Mouse (Mus musculus) stomach, embryonic 15.5 days (tissue): ENCODE measurements at regions not wholly inside any gene's neighbourhood (a gene's known extent, or its start where the extent isn't known, plus 50 kb on each side); places are given as distances from the start of the nearest gene placed in this dataset.

Source experiments
- ATAC-seq: fragments of 200-750 bp; cut with Nextera tagmentation; 2 replicates; pipeline ENCODE4 v1.8.0; 2017; ENCODE audit warnings: low read depth, moderate number of reproducible peaks, moderate TSS enrichment; ENCODE audit not compliant: insufficient read depth, low FRiP score
- H3K27ac ChIP-seq: fragments of 300-500 bp; sonication (generic); 2 replicates; pipeline ENCODE4 v1.5.1; 2015; ENCODE audit warnings: mild to moderate bottlenecking, inconsistent platforms
- H3K27me3 ChIP-seq: fragments of 300-500 bp; sonication (generic); replicated peaks from 2 replicates; pipeline ENCODE4 v1.6.1; 2015; ENCODE audit warnings: inconsistent platforms
- H3K36me3 ChIP-seq: fragments of 300-500 bp; sonication (generic); 2 replicates; pipeline ENCODE4 v1.6.1; 2015; ENCODE audit warnings: inconsistent platforms
- H3K4me1 ChIP-seq: fragments of 300-500 bp; sonication (generic); 2 replicates; pipeline ENCODE4 v1.6.1; 2015; ENCODE audit warnings: inconsistent platforms
- H3K4me2 ChIP-seq: fragments of 300-500 bp; sonication (generic); 2 replicates; pipeline ENCODE4 v1.6.1; 2015; ENCODE audit warnings: mild to moderate bottlenecking, inconsistent platforms
- H3K4me3 ChIP-seq: fragments of 300-500 bp; sonication (generic); replicated peaks from 2 replicates; pipeline ENCODE4 v1.5.1; 2015; ENCODE audit warnings: inconsistent platforms
- H3K9ac ChIP-seq: fragments of 300-500 bp; sonication (generic); 2 replicates; pipeline ENCODE4 v1.6.1; 2015; ENCODE audit warnings: inconsistent platforms
- H3K9me3 ChIP-seq: fragments of 300-500 bp; sonication (generic); 2 replicates; pipeline ENCODE4 v1.6.1; 2016; ENCODE audit warnings: inconsistent platforms
- WGBS: fragments of 180-500 bp; shearing (Covaris S2); methylation state at CpG from one replicate; pipeline ENCODE4 v1.1.7; 2015; 5-methylcytosine and 5-hydroxymethylcytosine counted together

- H3K9ac ChIP-seq, result no peak overlapping the region
- no peaks in the 10 kb centered on the region for H3K36me3 ChIP-seq
- no peaks in the 10 kb centered on the region for H3K4me1 ChIP-seq
- no peaks in the 10 kb centered on the region for H3K27me3 ChIP-seq
- no peak overlapping the region for H3K4me2 ChIP-seq
- no peaks in the 10 kb centered on the region for H3K9me3 ChIP-seq
- no peak overlapping the region for H3K27ac ChIP-seq
- no peak overlapping the region for H3K4me3 ChIP-seq
- 28% methylated on average over 3 of the region's 3 CpGs for WGBS
- no peak for ATAC-seq
Observed at GRCm38 (mm10) chr16:5487259-5487658, 231.5 kb upstream of the Eef2kmt start.

GRCm38 (mm10) chr16:5483337-5483736 lies 227.6 kb upstream of the Eef2kmt start:
- Histone ChIP-seq H3K27me3 (no peaks in the 10 kb centered on the region), H3K27ac (no peak overlapping the region), H3K4me2 (no peak overlapping the region), H3K4me1 (no peaks in the 10 kb centered on the region), H3K4me3 (no peak overlapping the region), H3K9me3 (no peaks in the 10 kb centered on the region), H3K9ac (no peak overlapping the region), H3K36me3 (no peaks in the 10 kb centered on the region)
- no peak for ATAC-seq
- 22% methylated on average over 6 of the region's 6 CpGs for WGBS

GRCm38 (mm10) chr16:5480148-5480547 lies 224.4 kb upstream of the Eef2kmt start:
- Histone ChIP-seq H3K4me1 (no peaks in the 10 kb centered on the region), H3K9me3 (no peaks in the 10 kb centered on the region), H3K4me2 (no peak overlapping the region), H3K4me3 (no peak overlapping the region), H3K27ac (no peak overlapping the region), H3K27me3 (no peaks in the 10 kb centered on the region), H3K36me3 (no peaks in the 10 kb centered on the region), H3K9ac (no peak overlapping the region)
- WGBS, result 68% methylated on average over 1 of the region's 1 CpGs
- ATAC-seq, result no peak

GRCm38 (mm10) chr16:5478970-5479369 lies 223.2 kb upstream of the Eef2kmt start:
- Histone ChIP-seq H3K4me3 (no peak overlapping the region), H3K27me3 (no peaks in the 10 kb centered on the region), H3K4me2 (no peak overlapping the region), H3K9me3 (no peaks in the 10 kb centered on the region), H3K4me1 (no peaks in the 10 kb centered on the region), H3K27ac (no peak overlapping the region), H3K9ac (no peak overlapping the region), H3K36me3 (no peaks in the 10 kb centered on the region)
- ATAC-seq, result no peak

- Histone ChIP-seq H3K4me1 (no peaks in the 10 kb centered on the region), H3K27me3 (no peaks in the 10 kb centered on the region), H3K9me3 (no peaks in the 10 kb centered on the region), H3K4me3 (no peak overlapping the region), H3K4me2 (no peak overlapping the region), H3K36me3 (no peaks in the 10 kb centered on the region), H3K27ac (no peak overlapping the region), H3K9ac (no peak overlapping the region)
- 21% methylated on average over 5 of the region's 5 CpGs for WGBS
- no peak for ATAC-seq
Observed at GRCm38 (mm10) chr16:5471321-5471720, 215.5 kb upstream of the Eef2kmt start.

- Histone ChIP-seq H3K4me3 (no peak overlapping the region), H3K4me2 (no peak overlapping the region), H3K27ac (no peak overlapping the region), H3K9me3 (no peaks in the 10 kb centered on the region), H3K9ac (no peak overlapping the region), H3K36me3 (no peaks in the 10 kb centered on the region), H3K4me1 (no peaks in the 10 kb centered on the region), H3K27me3 (no peaks in the 10 kb centered on the region)
- 8% methylated on average over 3 of the region's 3 CpGs for WGBS
- ATAC-seq, result no peak
Observed at GRCm38 (mm10) chr16:5467587-5467986, 211.8 kb upstream of the Eef2kmt start.

GRCm38 (mm10) chr16:5466760-5467159 lies 211.0 kb upstream of the Eef2kmt start:
- no peak overlapping the region for H3K4me3 ChIP-seq
- ATAC-seq, result no peak
- no peaks in the 10 kb centered on the region for H3K9me3 ChIP-seq
- H3K4me2 ChIP-seq, result no peak overlapping the region
- no peaks in the 10 kb centered on the region for H3K27me3 ChIP-seq
- H3K27ac ChIP-seq, result no peak overlapping the region
- no peaks in the 10 kb centered on the region for H3K4me1 ChIP-seq
- no peaks in the 10 kb centered on the region for H3K36me3 ChIP-seq
- 59% methylated on average over 2 of the region's 2 CpGs for WGBS
- H3K9ac ChIP-seq, result no peak overlapping the region

- no peak for ATAC-seq
- H3K27me3 ChIP-seq, result no peaks in the 10 kb centered on the region
- H3K4me1 ChIP-seq, result no peaks in the 10 kb centered on the region
- 20% methylated on average over 5 of the region's 5 CpGs for WGBS
- H3K9me3 ChIP-seq, result no peaks in the 10 kb centered on the region
- H3K36me3 ChIP-seq, result no peaks in the 10 kb centered on the region
- no peak overlapping the region for H3K27ac ChIP-seq
- H3K4me3 ChIP-seq, result no peak overlapping the region
- no peak overlapping the region for H3K9ac ChIP-seq
- no peak overlapping the region for H3K4me2 ChIP-seq
Observed at GRCm38 (mm10) chr16:5455352-5455965, 199.7 kb upstream of the Eef2kmt start.

- Histone ChIP-seq H3K27ac (no peak overlapping the region), H3K4me2 (no peak overlapping the region), H3K27me3 (no peaks in the 10 kb centered on the region), H3K4me3 (no peak overlapping the region), H3K9ac (no peak overlapping the region), H3K4me1 (no peaks in the 10 kb centered on the region), H3K9me3 (no peaks in the 10 kb centered on the region), H3K36me3 (no peaks in the 10 kb centered on the region)
- WGBS, result 24% methylated on average over 6 of the region's 6 CpGs
- ATAC-seq, result no peak
Observed at GRCm38 (mm10) chr16:5454243-5454642, 198.5 kb upstream of the Eef2kmt start.

GRCm38 (mm10) chr16:5452971-5453370 lies 197.2 kb upstream of the Eef2kmt start:
- WGBS, result 70% methylated on average over 6 of the region's 6 CpGs
- no peak overlapping the region for H3K4me2 ChIP-seq
- no peaks in the 10 kb centered on the region for H3K27me3 ChIP-seq
- no peak overlapping the region for H3K27ac ChIP-seq
- no peaks in the 10 kb centered on the region for H3K4me1 ChIP-seq
- no peaks in the 10 kb centered on the region for H3K36me3 ChIP-seq
- H3K4me3 ChIP-seq, result no peak overlapping the region
- no peak for ATAC-seq
- no peak overlapping the region for H3K9ac ChIP-seq
- H3K9me3 ChIP-seq, result no peaks in the 10 kb centered on the region

- Histone ChIP-seq H3K9ac (no peak overlapping the region), H3K27ac (no peak overlapping the region), H3K4me2 (no peak overlapping the region), H3K9me3 (no peaks in the 10 kb centered on the region), H3K4me3 (no peak overlapping the region), H3K36me3 (no peaks in the 10 kb centered on the region), H3K27me3 (no peaks in the 10 kb centered on the region), H3K4me1 (no peaks in the 10 kb centered on the region)
- 58% methylated on average over 6 of the region's 6 CpGs for WGBS
- no peak for ATAC-seq
Observed at GRCm38 (mm10) chr16:5445776-5446175, 190.0 kb upstream of the Eef2kmt start.

GRCm38 (mm10) chr16:5444785-5445184 lies 189.0 kb upstream of the Eef2kmt start:
- Histone ChIP-seq H3K4me1 (no peaks in the 10 kb centered on the region), H3K4me2 (no peak overlapping the region), H3K9me3 (no peaks in the 10 kb centered on the region), H3K36me3 (no peaks in the 10 kb centered on the region), H3K4me3 (no peak overlapping the region), H3K9ac (no peak overlapping the region), H3K27ac (no peak overlapping the region), H3K27me3 (no peaks in the 10 kb centered on the region)
- no peak for ATAC-seq
- 46% methylated on average over 2 of the region's 2 CpGs for WGBS

- Histone ChIP-seq H3K27me3 (no peaks in the 10 kb centered on the region), H3K4me2 (no peak overlapping the region), H3K4me1 (no peaks in the 10 kb centered on the region), H3K36me3 (no peaks in the 10 kb centered on the region), H3K9ac (no peak overlapping the region), H3K4me3 (no peak overlapping the region), H3K27ac (no peak overlapping the region), H3K9me3 (no peaks in the 10 kb centered on the region)
- WGBS, result 71% methylated on average over 2 of the region's 2 CpGs
- ATAC-seq, result no peak
Observed at GRCm38 (mm10) chr16:5439717-5440116, 183.9 kb upstream of the Eef2kmt start.
